Mouse (Mus musculus): ENCODE data around the gene Sox21. TPM values are rescaled to one million over a fixed set of nuclear protein-coding genes. Genes with fewer than 3 reads are reported as not detected.
A peak's percentile ranks its signal among the peaks of the same experiment; 100 is the strongest.

Gene Sox21
- 0.59 and 1.0 TPM in 2 replicates for polyA plus RNA-seq (2012; rRNA removed)

DNA sequence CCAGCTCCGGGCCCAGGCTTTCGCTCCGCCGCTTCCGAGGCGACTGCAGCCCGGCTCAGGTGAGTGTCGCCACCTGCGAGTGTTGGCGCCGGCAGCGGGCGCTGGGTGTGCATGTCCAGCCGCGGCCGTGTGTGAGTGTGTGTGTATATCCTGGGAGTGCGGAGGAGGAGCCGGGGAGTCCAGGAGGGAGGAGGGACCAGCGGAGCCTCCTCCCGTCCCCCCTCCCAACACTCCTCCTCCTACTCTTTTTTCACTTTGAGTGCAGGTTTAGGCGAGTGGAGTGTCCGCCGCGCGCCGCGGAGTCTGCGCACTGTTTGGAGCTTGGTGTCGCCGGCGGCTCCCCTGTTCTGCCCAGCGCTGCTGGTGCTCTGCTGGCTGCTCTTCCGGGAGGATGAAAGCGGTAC is at the start of gene Sox21:
TSS of gene Sox21 (minus strand) at position 145 of the 404 bp plus-strand sequence.
- WGBS: under 1% methylated on average over 34 of the region's 34 CpGs
- no peaks in the 10 kb centered on the region for H3K36me3 ChIP-seq (ENCODE audit: control insufficient read depth, insufficient read depth, low read length)
- peak within 1 kb of the TSS; percentile 32 for H3K4me3 ChIP-seq (ENCODE audit: control insufficient read depth, insufficient read depth, low read length)
- peaks cover 10% of the 10 kb centered on the region; the same call in 1 of the 2 replicates for H3K4me1 ChIP-seq (replicated peaks; ENCODE audit: control insufficient read depth, insufficient read depth, low read length)
- TF ChIP-seq POLR2A (IDR thresholded peaks at IDR 0.05; ENCODE audit: control insufficient read depth, extremely low read depth, insufficient read depth, low read length, poor library complexity) (no peak), CTCF (IDR thresholded peaks at IDR 0.05; ENCODE audit: borderline replicate concordance, control insufficient read depth, extremely low read depth, insufficient read depth, low read length, poor library complexity) (no peak)
- peaks cover 28% of the 10 kb centered on the region for H3K27me3 ChIP-seq (ENCODE audit: control insufficient read depth, insufficient read depth, low read length)
- no peak within 1 kb of the TSS for H3K27ac ChIP-seq (ENCODE audit: control insufficient read depth, insufficient read depth, low read length)
- DNase-seq: peak; percentile 11

DNA sequence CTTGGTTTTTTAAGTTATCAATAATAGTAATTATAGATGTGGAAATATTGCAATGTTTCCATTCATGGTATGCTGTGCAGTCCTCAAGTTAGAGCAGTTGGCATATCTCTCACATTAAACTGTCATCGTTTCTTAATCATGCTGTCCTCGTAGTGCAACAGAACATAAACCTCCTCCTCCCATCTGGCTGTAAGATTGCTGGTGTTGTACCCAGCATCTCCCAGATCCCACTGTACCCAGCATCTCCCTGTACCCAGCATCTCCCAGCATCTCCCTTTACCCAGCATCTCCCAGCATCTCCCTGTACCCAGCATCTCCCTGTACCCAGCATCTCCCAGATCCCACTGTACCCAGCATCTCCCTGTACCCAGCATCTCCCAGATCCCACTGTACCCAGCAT is 49.3 kb upstream of the Sox21 start:
- Histone ChIP-seq H3K36me3 (ENCODE audit: control insufficient read depth, insufficient read depth, low read length) (no peaks in the 10 kb centered on the region), H3K4me1 (replicated peaks; ENCODE audit: control insufficient read depth, insufficient read depth, low read length) (no peaks in the 10 kb centered on the region), H3K4me3 (ENCODE audit: control insufficient read depth, insufficient read depth, low read length) (no peak overlapping the region), H3K27ac (ENCODE audit: control insufficient read depth, insufficient read depth, low read length) (no peak overlapping the region), H3K27me3 (ENCODE audit: control insufficient read depth, insufficient read depth, low read length) (no peaks in the 10 kb centered on the region)
- TF ChIP-seq POLR2A (IDR thresholded peaks at IDR 0.05; ENCODE audit: control insufficient read depth, extremely low read depth, insufficient read depth, low read length, poor library complexity): no peak
- no peak for TF ChIP-seq CTCF (IDR thresholded peaks at IDR 0.05; ENCODE audit: borderline replicate concordance, control insufficient read depth, extremely low read depth, insufficient read depth, low read length, poor library complexity)
- DNase-seq: no peak
- WGBS: 91% methylated on average over 2 of the region's 2 CpGs

DNA sequence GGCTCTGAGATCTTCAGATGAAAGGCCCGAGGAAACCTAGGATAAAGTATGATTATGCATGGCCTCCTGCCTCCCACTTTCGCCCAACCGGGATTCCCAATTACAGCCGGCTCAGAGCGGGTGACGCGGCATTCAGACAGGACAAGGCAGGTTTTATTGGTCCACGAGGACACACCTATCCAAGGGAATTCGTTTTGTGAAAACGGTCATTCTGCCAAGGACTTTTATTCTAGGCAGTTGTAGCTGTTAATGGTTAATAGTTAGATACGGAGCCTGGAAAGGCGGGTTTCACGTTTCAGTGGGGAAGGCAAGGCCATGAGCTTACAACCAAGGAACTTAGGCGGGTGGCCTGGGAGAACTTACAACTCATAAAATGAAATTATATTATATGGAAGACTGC is 46.1 kb upstream of the Sox21 start:
- H3K27ac ChIP-seq (ENCODE audit: control insufficient read depth, insufficient read depth, low read length): no peak overlapping the region
- no peaks in the 10 kb centered on the region for H3K36me3 ChIP-seq (ENCODE audit: control insufficient read depth, insufficient read depth, low read length)
- H3K27me3 ChIP-seq (ENCODE audit: control insufficient read depth, insufficient read depth, low read length): no peaks in the 10 kb centered on the region
- H3K4me3 ChIP-seq (ENCODE audit: control insufficient read depth, insufficient read depth, low read length): no peak overlapping the region
- TF ChIP-seq CTCF (IDR thresholded peaks at IDR 0.05; ENCODE audit: borderline replicate concordance, control insufficient read depth, extremely low read depth, insufficient read depth, low read length, poor library complexity) (no peak), POLR2A (IDR thresholded peaks at IDR 0.05; ENCODE audit: control insufficient read depth, extremely low read depth, insufficient read depth, low read length, poor library complexity) (no peak)
- DNase-seq: no peak
- no peaks in the 10 kb centered on the region for H3K4me1 ChIP-seq (replicated peaks; ENCODE audit: control insufficient read depth, insufficient read depth, low read length)
- 92% methylated on average over 14 of the region's 14 CpGs for WGBS

DNA sequence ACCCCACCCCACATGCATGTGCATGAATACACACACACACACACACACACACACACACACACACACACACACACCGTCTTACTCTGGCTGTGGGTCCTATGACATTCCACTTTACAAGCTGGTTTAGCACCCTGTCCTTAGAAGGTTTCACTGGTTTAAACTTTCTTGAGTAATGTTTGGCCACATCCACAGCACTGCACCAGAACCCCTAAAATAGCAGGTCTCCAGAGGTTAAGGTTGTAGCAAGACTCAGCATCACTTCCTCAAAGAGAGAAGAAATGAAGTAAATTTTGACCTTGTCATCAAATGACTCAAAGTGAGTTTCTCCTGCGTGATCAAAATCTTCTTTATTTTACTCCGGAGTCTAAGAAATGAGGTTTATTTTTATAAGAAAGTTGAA is 45.4 kb upstream of the Sox21 start:
- TF ChIP-seq POLR2A (IDR thresholded peaks at IDR 0.05; ENCODE audit: control insufficient read depth, extremely low read depth, insufficient read depth, low read length, poor library complexity): no peak
- TF ChIP-seq CTCF (IDR thresholded peaks at IDR 0.05; ENCODE audit: borderline replicate concordance, control insufficient read depth, extremely low read depth, insufficient read depth, low read length, poor library complexity): no peak
- Histone ChIP-seq H3K4me1 (replicated peaks; ENCODE audit: control insufficient read depth, insufficient read depth, low read length) (no peaks in the 10 kb centered on the region), H3K27me3 (ENCODE audit: control insufficient read depth, insufficient read depth, low read length) (no peaks in the 10 kb centered on the region), H3K27ac (ENCODE audit: control insufficient read depth, insufficient read depth, low read length) (no peak overlapping the region), H3K4me3 (ENCODE audit: control insufficient read depth, insufficient read depth, low read length) (no peak overlapping the region), H3K36me3 (ENCODE audit: control insufficient read depth, insufficient read depth, low read length) (no peaks in the 10 kb centered on the region)
- WGBS: 94% methylated on average over 3 of the region's 3 CpGs
- no peak for DNase-seq

DNA sequence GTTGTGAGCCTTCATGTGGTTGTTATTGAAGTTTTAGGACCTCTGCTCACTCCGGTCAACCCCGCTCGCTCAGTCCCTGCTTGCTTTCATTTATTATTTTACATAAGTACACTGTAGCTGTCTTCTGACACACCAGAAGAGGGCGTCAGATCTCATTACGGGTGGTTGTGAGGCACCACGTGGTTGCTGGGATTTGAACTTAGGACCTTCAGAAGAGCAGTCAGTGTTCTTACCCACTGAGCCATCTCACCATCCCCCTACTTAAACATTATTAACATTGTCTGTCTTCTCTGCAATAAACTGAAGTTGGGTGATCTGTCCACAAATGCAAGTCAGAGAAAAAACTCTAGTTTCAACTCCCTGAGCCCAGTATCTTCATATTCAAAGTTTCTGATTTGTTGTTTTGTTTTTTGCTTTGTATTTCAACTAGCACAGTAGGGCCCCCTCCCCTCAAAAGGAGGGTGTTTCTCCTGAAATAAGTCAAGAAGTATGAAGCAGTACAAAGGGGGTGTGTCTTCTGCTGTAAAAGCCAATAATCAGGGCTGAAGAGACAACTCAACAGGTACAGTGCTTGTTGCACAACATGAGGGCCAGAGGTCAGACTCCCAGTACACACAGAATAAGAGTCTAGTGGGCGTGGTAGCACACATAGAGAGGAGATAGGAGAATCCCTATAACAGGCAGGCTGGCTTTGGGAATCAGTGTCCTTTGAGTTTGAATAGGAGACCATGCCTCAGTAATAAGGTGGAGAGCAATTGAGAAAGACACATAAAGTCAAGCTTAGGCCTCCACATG is 41.1 kb upstream of the Sox21 start:
- 87% methylated on average over 7 of the region's 7 CpGs for WGBS
- H3K4me3 ChIP-seq (ENCODE audit: control insufficient read depth, insufficient read depth, low read length): no peak overlapping the region
- no peaks in the 10 kb centered on the region for H3K27me3 ChIP-seq (ENCODE audit: control insufficient read depth, insufficient read depth, low read length)
- no peak for DNase-seq
- H3K36me3 ChIP-seq (ENCODE audit: control insufficient read depth, insufficient read depth, low read length): no peaks in the 10 kb centered on the region
- no peak overlapping the region for H3K27ac ChIP-seq (ENCODE audit: control insufficient read depth, insufficient read depth, low read length)
- no peaks in the 10 kb centered on the region for H3K4me1 ChIP-seq (replicated peaks; ENCODE audit: control insufficient read depth, insufficient read depth, low read length)
- no peak for TF ChIP-seq POLR2A (IDR thresholded peaks at IDR 0.05; ENCODE audit: control insufficient read depth, extremely low read depth, insufficient read depth, low read length, poor library complexity)
- TF ChIP-seq CTCF (IDR thresholded peaks at IDR 0.05; ENCODE audit: borderline replicate concordance, control insufficient read depth, extremely low read depth, insufficient read depth, low read length, poor library complexity): no peak

DNA sequence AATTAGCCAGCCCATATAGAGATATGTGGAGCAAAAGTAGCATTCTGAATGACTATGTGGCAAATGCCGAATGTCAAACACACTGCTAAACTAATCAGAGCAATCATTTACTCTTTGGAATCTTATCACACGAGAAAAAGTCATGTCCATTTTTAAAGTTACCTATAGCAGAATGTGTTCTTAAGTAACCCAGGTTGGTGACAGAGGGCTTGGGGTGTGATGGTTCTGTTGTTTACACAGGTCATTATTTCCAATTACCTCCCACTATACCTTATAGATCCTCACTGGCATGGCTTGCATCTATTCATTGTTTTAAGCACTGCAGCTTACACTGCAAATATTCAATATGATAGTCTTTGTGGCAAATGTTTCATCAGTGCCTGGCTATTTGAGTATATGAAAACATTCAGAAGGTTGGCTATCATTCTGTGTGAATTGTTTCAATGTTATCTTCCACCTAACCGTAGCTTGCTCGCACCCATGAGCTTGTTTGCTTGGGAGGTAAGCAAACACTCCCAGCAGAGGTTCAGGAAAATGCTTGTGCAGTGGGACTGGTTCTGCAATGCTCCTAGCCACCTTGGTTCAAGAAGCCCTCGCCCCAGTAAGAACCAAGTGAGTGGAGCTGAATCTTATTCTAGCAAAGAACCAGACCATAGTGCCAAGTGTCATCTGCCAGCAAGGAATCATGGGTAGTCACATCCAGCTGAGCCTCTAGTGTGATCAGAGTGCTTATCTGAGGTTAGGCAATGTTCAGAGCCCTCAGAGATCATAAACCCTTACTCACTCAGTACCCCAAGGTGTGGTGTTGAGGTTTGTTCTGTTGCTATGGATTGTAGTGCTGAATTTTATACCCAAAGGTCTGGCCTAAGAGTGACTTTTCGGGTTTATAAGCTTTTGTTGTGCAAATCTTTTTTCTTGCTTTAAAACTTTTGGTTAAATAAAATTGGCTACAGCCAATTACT is 36.0 kb upstream of the Sox21 start:
- Histone ChIP-seq H3K4me1 (replicated peaks; ENCODE audit: control insufficient read depth, insufficient read depth, low read length) (no peaks in the 10 kb centered on the region), H3K4me3 (ENCODE audit: control insufficient read depth, insufficient read depth, low read length) (no peak overlapping the region), H3K36me3 (ENCODE audit: control insufficient read depth, insufficient read depth, low read length) (no peaks in the 10 kb centered on the region), H3K27ac (ENCODE audit: control insufficient read depth, insufficient read depth, low read length) (no peak overlapping the region), H3K27me3 (ENCODE audit: control insufficient read depth, insufficient read depth, low read length) (no peaks in the 10 kb centered on the region)
- TF ChIP-seq POLR2A (IDR thresholded peaks at IDR 0.05; ENCODE audit: control insufficient read depth, extremely low read depth, insufficient read depth, low read length, poor library complexity): no peak
- TF ChIP-seq CTCF (IDR thresholded peaks at IDR 0.05; ENCODE audit: borderline replicate concordance, control insufficient read depth, extremely low read depth, insufficient read depth, low read length, poor library complexity): no peak
- DNase-seq: no peak
- WGBS: 90% methylated on average over 6 of the region's 6 CpGs
